Mouse (Mus musculus): ENCODE measurements around the gene Mgat3.

The Mgat3 gene

GRCm38 (mm10) chr15:80162401-80162964 is 11.0 kb upstream of the Mgat3 start:
- Histone ChIP-seq H3K4me1 (replicated peaks; ENCODE audit: low read depth, low read length) (peaks cover 71% of the 10 kb centered on the region), H3K27me3 (ENCODE audit: insufficient read depth, low read length) (no peaks in the 10 kb centered on the region), H3K4me3 (replicated peaks; ENCODE audit: low read length) (no peak overlapping the region), H3K36me3 (ENCODE audit: insufficient read depth, low read length) (peaks cover 54% of the 10 kb centered on the region), H3K9me3 (ENCODE audit: low read length) (no peaks in the 10 kb centered on the region)
- TF ChIP-seq POU5F1 (IDR thresholded peaks at IDR 0.05; ENCODE audit: borderline replicate concordance, low read length): no peak
- TF ChIP-seq CTCF (conservative IDR thresholded peaks at IDR 0.05; ENCODE audit: low read length): no peak
- no peak for TF ChIP-seq NANOG (IDR thresholded peaks at IDR 0.05; ENCODE audit: borderline replicate concordance, low read length)

GRCm38 (mm10) chr15:80163274-80163673 is 10.2 kb upstream of the Mgat3 start:
- no peak for TF ChIP-seq NANOG (IDR thresholded peaks at IDR 0.05; ENCODE audit: borderline replicate concordance, low read length)
- no peak for TF ChIP-seq CTCF (conservative IDR thresholded peaks at IDR 0.05; ENCODE audit: low read length)
- no peak for TF ChIP-seq POU5F1 (IDR thresholded peaks at IDR 0.05; ENCODE audit: borderline replicate concordance, low read length)
- Histone ChIP-seq H3K9me3 (ENCODE audit: low read length) (no peaks in the 10 kb centered on the region), H3K4me3 (replicated peaks; ENCODE audit: low read length) (no peak overlapping the region), H3K36me3 (ENCODE audit: insufficient read depth, low read length) (peaks cover 46% of the 10 kb centered on the region), H3K27me3 (ENCODE audit: insufficient read depth, low read length) (no peaks in the 10 kb centered on the region), H3K4me1 (replicated peaks; ENCODE audit: low read depth, low read length) (peaks cover 71% of the 10 kb centered on the region)

GRCm38 (mm10) chr15:80163716-80164115 is 9.8 kb upstream of the Mgat3 start:
- Histone ChIP-seq H3K4me3 (replicated peaks; ENCODE audit: low read length) (no peak overlapping the region), H3K4me1 (replicated peaks; ENCODE audit: low read depth, low read length) (peaks cover 70% of the 10 kb centered on the region), H3K27me3 (ENCODE audit: insufficient read depth, low read length) (no peaks in the 10 kb centered on the region), H3K36me3 (ENCODE audit: insufficient read depth, low read length) (peaks cover 41% of the 10 kb centered on the region), H3K9me3 (ENCODE audit: low read length) (no peaks in the 10 kb centered on the region)
- TF ChIP-seq CTCF (conservative IDR thresholded peaks at IDR 0.05; ENCODE audit: low read length) (no peak), NANOG (IDR thresholded peaks at IDR 0.05; ENCODE audit: borderline replicate concordance, low read length) (no peak), POU5F1 (IDR thresholded peaks at IDR 0.05; ENCODE audit: borderline replicate concordance, low read length) (no peak)

- Histone ChIP-seq H3K9me3 (ENCODE audit: low read length) (no peaks in the 10 kb centered on the region), H3K4me1 (replicated peaks; ENCODE audit: low read depth, low read length) (peaks cover 69% of the 10 kb centered on the region), H3K4me3 (replicated peaks; ENCODE audit: low read length) (no peak overlapping the region), H3K27me3 (ENCODE audit: insufficient read depth, low read length) (no peaks in the 10 kb centered on the region), H3K36me3 (ENCODE audit: insufficient read depth, low read length) (peaks cover 30% of the 10 kb centered on the region)
- no peak for TF ChIP-seq CTCF (conservative IDR thresholded peaks at IDR 0.05; ENCODE audit: low read length)
- no peak for TF ChIP-seq POU5F1 (IDR thresholded peaks at IDR 0.05; ENCODE audit: borderline replicate concordance, low read length)
- no peak for TF ChIP-seq NANOG (IDR thresholded peaks at IDR 0.05; ENCODE audit: borderline replicate concordance, low read length)
Measured at GRCm38 (mm10) chr15:80165396-80165795, 8.1 kb upstream of the Mgat3 start.

GRCm38 (mm10) chr15:80169484-80169883 is 4.0 kb upstream of the Mgat3 start:
- Histone ChIP-seq H3K9me3 (ENCODE audit: low read length) (no peaks in the 10 kb centered on the region), H3K27me3 (ENCODE audit: insufficient read depth, low read length) (peaks cover 11% of the 10 kb centered on the region), H3K4me1 (replicated peaks; ENCODE audit: low read depth, low read length) (peaks cover 69% of the 10 kb centered on the region), H3K4me3 (replicated peaks; ENCODE audit: low read length) (peak overlapping the region; percentile 35), H3K36me3 (ENCODE audit: insufficient read depth, low read length) (no peaks in the 10 kb centered on the region)
- TF ChIP-seq POU5F1 (IDR thresholded peaks at IDR 0.05; ENCODE audit: borderline replicate concordance, low read length) (no peak), NANOG (IDR thresholded peaks at IDR 0.05; ENCODE audit: borderline replicate concordance, low read length) (peak; percentile 35; the same call in 1 of the 2 replicates), CTCF (conservative IDR thresholded peaks at IDR 0.05; ENCODE audit: low read length) (no peak)

GRCm38 (mm10) chr15:80170357-80170756 is 3.2 kb upstream of the Mgat3 start:
- Histone ChIP-seq H3K36me3 (ENCODE audit: insufficient read depth, low read length) (no peaks in the 10 kb centered on the region), H3K9me3 (ENCODE audit: low read length) (no peaks in the 10 kb centered on the region), H3K4me3 (replicated peaks; ENCODE audit: low read length) (peak overlapping the region; percentile 35), H3K4me1 (replicated peaks; ENCODE audit: low read depth, low read length) (peaks cover 71% of the 10 kb centered on the region), H3K27me3 (ENCODE audit: insufficient read depth, low read length) (peaks cover 20% of the 10 kb centered on the region)
- TF ChIP-seq NANOG (IDR thresholded peaks at IDR 0.05; ENCODE audit: borderline replicate concordance, low read length): no peak
- no peak for TF ChIP-seq POU5F1 (IDR thresholded peaks at IDR 0.05; ENCODE audit: borderline replicate concordance, low read length)
- TF ChIP-seq CTCF (conservative IDR thresholded peaks at IDR 0.05; ENCODE audit: low read length): no peak

GRCm38 (mm10) chr15:80171286-80171685 is 2.2 kb upstream of the Mgat3 start:
- TF ChIP-seq POU5F1 (IDR thresholded peaks at IDR 0.05; ENCODE audit: borderline replicate concordance, low read length) (no peak), NANOG (IDR thresholded peaks at IDR 0.05; ENCODE audit: borderline replicate concordance, low read length) (no peak), CTCF (conservative IDR thresholded peaks at IDR 0.05; ENCODE audit: low read length) (no peak)
- Histone ChIP-seq H3K4me3 (replicated peaks; ENCODE audit: low read length) (peak overlapping the region; percentile 76), H3K4me1 (replicated peaks; ENCODE audit: low read depth, low read length) (peaks cover 73% of the 10 kb centered on the region), H3K36me3 (ENCODE audit: insufficient read depth, low read length) (no peaks in the 10 kb centered on the region), H3K9me3 (ENCODE audit: low read length) (no peaks in the 10 kb centered on the region), H3K27me3 (ENCODE audit: insufficient read depth, low read length) (peaks cover 25% of the 10 kb centered on the region)

- H3K4me1 ChIP-seq (replicated peaks; ENCODE audit: low read depth, low read length): peaks cover 74% of the 10 kb centered on the region
- H3K36me3 ChIP-seq (ENCODE audit: insufficient read depth, low read length): no peaks in the 10 kb centered on the region
- H3K4me3 ChIP-seq (replicated peaks; ENCODE audit: low read length): peak overlapping the region; percentile 76
- H3K9me3 ChIP-seq (ENCODE audit: low read length): no peaks in the 10 kb centered on the region
- peaks cover 25% of the 10 kb centered on the region for H3K27me3 ChIP-seq (ENCODE audit: insufficient read depth, low read length)
- no peak for TF ChIP-seq NANOG (IDR thresholded peaks at IDR 0.05; ENCODE audit: borderline replicate concordance, low read length)
- TF ChIP-seq CTCF (conservative IDR thresholded peaks at IDR 0.05; ENCODE audit: low read length): no peak
- TF ChIP-seq POU5F1 (IDR thresholded peaks at IDR 0.05; ENCODE audit: borderline replicate concordance, low read length): no peak
Measured at GRCm38 (mm10) chr15:80171791-80172190, 1.7 kb upstream of the Mgat3 start.
